Mouse (Mus musculus): ENCODE results near the gene Adnp.

DNA sequence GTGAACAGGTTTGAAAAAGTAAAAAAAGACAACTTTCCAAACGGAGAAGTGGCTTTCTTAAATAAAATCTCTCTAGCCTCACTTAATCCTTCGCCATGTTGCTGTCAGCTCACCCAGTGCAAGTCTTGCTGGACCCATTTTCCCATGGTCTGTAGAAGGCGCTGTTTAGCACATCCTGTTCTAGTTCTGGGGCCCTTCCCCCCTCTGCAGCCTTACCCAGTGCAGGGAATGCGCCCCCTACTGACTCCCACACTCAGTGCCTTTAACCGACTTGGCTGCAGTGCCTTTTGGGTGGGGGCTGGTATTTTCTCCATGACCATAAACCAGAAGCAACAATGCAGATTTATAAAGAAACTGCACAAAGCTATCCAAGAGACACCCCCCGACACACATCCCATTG is 1.6 kb downstream of the Adnp start:
- TF ChIP-seq POLR2A (IDR thresholded peaks at IDR 0.05; ENCODE audit: borderline replicate concordance, insufficient read depth, low read length) (no peak), CTCF (IDR thresholded peaks at IDR 0.05; ENCODE audit: borderline replicate concordance, insufficient read depth, low read depth, low read length) (peak; percentile 89)

All from cerebellum, adult 2 months (tissue).